Mouse (Mus musculus) liver, embryonic 16.5 days (tissue): Measurements from ENCODE around the gene Krt35. TPM values are rescaled to one million over a fixed set of nuclear protein-coding genes. Genes with fewer than 3 reads are reported as not detected.

Source experiments
- ATAC-seq: fragments of 200-750 bp; cut with Nextera tagmentation; 2 replicates; pipeline ENCODE4 v1.8.0; 2017; ENCODE audit warnings: low read depth, mild to moderate bottlenecking, moderate number of reproducible peaks, moderate library complexity
- H3K27ac ChIP-seq: fragments of 300-500 bp; sonication (generic); 2 replicates; pipeline ENCODE4 v1.5.1; 2014; ENCODE audit warnings: mild to moderate bottlenecking, low read length
- H3K27me3 ChIP-seq: fragments of 300-500 bp; sonication (generic); 2 replicates; pipeline ENCODE4 v1.6.1; 2014; ENCODE audit warnings: low read depth, low read length, mixed read lengths; ENCODE audit not compliant: control insufficient read depth, insufficient read depth
- H3K36me3 ChIP-seq: fragments of 300-500 bp; sonication (generic); 2 replicates; pipeline ENCODE4 v1.6.1; 2014; ENCODE audit warnings: mild to moderate bottlenecking; ENCODE audit not compliant: control insufficient read depth, insufficient read depth
- H3K4me1 ChIP-seq: fragments of 300-500 bp; sonication (generic); 2 replicates; pipeline ENCODE4 v1.6.1; 2014; ENCODE audit warnings: low read depth, low read length, mixed read lengths; ENCODE audit not compliant: control insufficient read depth
- H3K4me2 ChIP-seq: fragments of 300-500 bp; sonication (generic); 2 replicates; pipeline ENCODE4 v1.6.1; 2014; ENCODE audit warnings: low read depth, low read length, mixed read lengths
- H3K4me3 ChIP-seq: fragments of 300-500 bp; sonication (generic); 2 replicates; pipeline ENCODE4 v1.5.1; 2014; ENCODE audit warnings: low read depth, mild to moderate bottlenecking, low read length
- H3K9ac ChIP-seq: fragments of 300-500 bp; sonication (generic); 2 replicates; pipeline ENCODE4 v1.6.1; 2014; ENCODE audit warnings: low read depth, low read length
- H3K9me3 ChIP-seq: fragments of 300-500 bp; sonication (generic); replicated peaks from 2 replicates; pipeline ENCODE4 v1.6.1; 2016; ENCODE audit warnings: low read length; ENCODE audit not compliant: control insufficient read depth
- whole genome bisulfite sequencing: fragments of 180-500 bp; shearing (Covaris S2); extraction: QIAGEN DNeasy Blood & Tissue Kit; methylation state at CpG from one replicate; pipeline ENCODE4 v1.1.7; 2014; ENCODE audit not compliant: insufficient replicate concordance; 5-methylcytosine and 5-hydroxymethylcytosine counted together
- polyA plus RNA-seq: library from polyadenylated mRNA; unstranded; fragments of >200 nt; fragmentation: Nextera tagmentation; extraction: Ambion mirVana; gene quantifications from 2 replicates; pipeline ENCODE4 v1.2.1, GENCODE M21; 2015

The Krt35 gene
- not detected in 2 replicates for polyA plus RNA-seq

DNA sequence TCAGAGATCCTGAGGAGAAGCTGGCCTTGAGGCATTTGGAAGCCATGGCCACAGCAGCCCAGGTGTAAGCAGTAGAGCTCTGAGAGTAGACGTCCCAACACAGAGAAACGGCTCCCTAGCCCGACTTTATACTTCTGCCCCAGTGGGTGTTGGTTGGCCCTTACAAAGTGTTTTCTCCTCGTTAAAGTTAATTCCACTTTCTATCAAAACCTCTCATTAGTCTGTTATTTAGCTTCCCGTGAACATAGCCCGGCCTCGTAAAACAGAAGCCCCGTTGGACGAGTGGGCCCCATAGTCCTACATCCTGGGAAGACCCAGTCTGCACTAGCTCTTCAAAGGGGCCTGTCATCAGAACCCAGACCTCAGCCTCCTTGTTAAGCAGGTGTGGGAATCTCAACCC is at the start of gene Krt35:
Gene Krt35 (minus strand): TSS at position 101 of the 400 bp plus-strand sequence.
- no peaks in the 10 kb centered on the region for H3K4me1 ChIP-seq
- no peak within 1 kb of the TSS for H3K4me2 ChIP-seq
- H3K36me3 ChIP-seq = no peaks in the 10 kb centered on the region
- no peaks in the 10 kb centered on the region for H3K27me3 ChIP-seq
- no peaks in the 10 kb centered on the region for H3K9me3 ChIP-seq
- WGBS = 71% methylated on average over 9 of the region's 9 CpGs
- H3K27ac ChIP-seq = no peak within 1 kb of the TSS
- H3K9ac ChIP-seq = no peak within 1 kb of the TSS
- no peak for ATAC-seq
- no peak within 1 kb of the TSS for H3K4me3 ChIP-seq

GRCm38 (mm10) chr11:100145104-100145503 is 49.1 kb upstream of the Krt35 start:
- WGBS = 2% methylated on average over 20 of the region's 20 CpGs
- no peak for ATAC-seq
- H3K9me3 ChIP-seq = no peaks in the 10 kb centered on the region
- no peak overlapping the region for H3K4me3 ChIP-seq
- H3K27ac ChIP-seq = no peak overlapping the region
- H3K4me1 ChIP-seq = no peaks in the 10 kb centered on the region
- no peak overlapping the region for H3K4me2 ChIP-seq
- H3K36me3 ChIP-seq = no peaks in the 10 kb centered on the region
- H3K9ac ChIP-seq = no peak overlapping the region
- H3K27me3 ChIP-seq = peaks cover 20% of the 10 kb centered on the region

- no peak overlapping the region for H3K4me2 ChIP-seq
- no peaks in the 10 kb centered on the region for H3K36me3 ChIP-seq
- 77% methylated on average over 21 of the region's 21 CpGs for WGBS
- no peak overlapping the region for H3K9ac ChIP-seq
- no peak overlapping the region for H3K4me3 ChIP-seq
- no peaks in the 10 kb centered on the region for H3K4me1 ChIP-seq
- ATAC-seq = no peak
- H3K27me3 ChIP-seq = peaks cover 14% of the 10 kb centered on the region
- no peaks in the 10 kb centered on the region for H3K9me3 ChIP-seq
- no peak overlapping the region for H3K27ac ChIP-seq
These were observed 44.9 kb upstream of the Krt35 start for GRCm38 (mm10) chr11:100140966-100141365.

DNA sequence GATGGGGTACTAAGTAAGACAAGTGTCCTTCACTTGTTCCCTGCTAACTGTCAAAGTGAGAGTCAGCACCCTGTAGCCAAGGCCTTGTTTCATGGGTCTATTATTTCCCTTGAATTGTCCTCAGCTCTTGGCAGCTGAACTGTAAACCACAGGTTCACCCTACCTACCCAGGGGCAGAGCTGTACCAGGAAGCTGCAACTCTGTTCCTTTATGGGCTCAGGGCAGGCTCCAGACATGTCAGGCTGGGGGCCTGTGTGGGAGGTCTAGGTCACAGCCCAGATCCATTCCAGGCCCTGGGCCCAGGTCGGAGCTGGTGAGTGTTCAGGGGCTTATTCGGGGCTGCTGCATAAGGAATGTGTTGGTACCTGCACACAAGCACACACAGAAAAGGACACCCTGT is 43.4 kb upstream of the Krt35 start:
- H3K4me2 ChIP-seq = no peak overlapping the region
- 66% methylated on average over 2 of the region's 2 CpGs for WGBS
- H3K27me3 ChIP-seq = no peaks in the 10 kb centered on the region; the same call in 1 of the 2 replicates
- no peak overlapping the region for H3K4me3 ChIP-seq
- ATAC-seq = no peak
- H3K36me3 ChIP-seq = no peaks in the 10 kb centered on the region
- H3K9me3 ChIP-seq = no peaks in the 10 kb centered on the region
- no peak overlapping the region for H3K9ac ChIP-seq
- no peaks in the 10 kb centered on the region for H3K4me1 ChIP-seq
- H3K27ac ChIP-seq = no peak overlapping the region

DNA sequence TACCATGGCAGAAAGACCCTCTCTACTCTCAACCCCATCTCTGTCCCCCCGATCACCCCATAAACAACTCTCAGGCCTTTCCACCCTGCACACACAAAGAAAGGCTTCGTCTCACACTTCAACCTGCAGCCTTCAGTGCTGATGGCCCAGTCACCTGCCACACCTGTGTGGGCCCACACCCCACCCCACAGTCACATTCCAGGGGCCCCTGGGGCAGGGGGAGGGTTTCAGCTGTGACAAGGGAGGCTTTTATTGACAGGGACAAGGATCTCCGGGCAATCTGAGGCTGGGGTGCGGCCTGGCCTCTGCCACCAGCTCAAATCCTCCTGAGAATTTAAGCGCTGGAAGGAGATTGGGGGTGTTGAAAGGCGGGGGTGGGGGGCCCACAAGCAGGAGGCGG is 42.8 kb upstream of the Krt35 start:
- no peaks in the 10 kb centered on the region for H3K36me3 ChIP-seq
- H3K27me3 ChIP-seq = no peaks in the 10 kb centered on the region
- no peak overlapping the region for H3K4me3 ChIP-seq
- H3K9me3 ChIP-seq = no peaks in the 10 kb centered on the region
- H3K4me2 ChIP-seq = no peak overlapping the region
- no peaks in the 10 kb centered on the region for H3K4me1 ChIP-seq
- ATAC-seq = no peak
- WGBS = 57% methylated on average over 7 of the region's 7 CpGs
- no peak overlapping the region for H3K9ac ChIP-seq
- H3K27ac ChIP-seq = no peak overlapping the region

GRCm38 (mm10) chr11:100137693-100138092 is 41.7 kb upstream of the Krt35 start:
- WGBS = 49% methylated on average over 5 of the region's 5 CpGs
- Histone ChIP-seq H3K4me3 (no peak overlapping the region), H3K36me3 (no peaks in the 10 kb centered on the region), H3K27ac (no peak overlapping the region), H3K27me3 (no peaks in the 10 kb centered on the region), H3K9ac (no peak overlapping the region), H3K4me1 (no peaks in the 10 kb centered on the region), H3K9me3 (no peaks in the 10 kb centered on the region), H3K4me2 (no peak overlapping the region)
- no peak for ATAC-seq

DNA sequence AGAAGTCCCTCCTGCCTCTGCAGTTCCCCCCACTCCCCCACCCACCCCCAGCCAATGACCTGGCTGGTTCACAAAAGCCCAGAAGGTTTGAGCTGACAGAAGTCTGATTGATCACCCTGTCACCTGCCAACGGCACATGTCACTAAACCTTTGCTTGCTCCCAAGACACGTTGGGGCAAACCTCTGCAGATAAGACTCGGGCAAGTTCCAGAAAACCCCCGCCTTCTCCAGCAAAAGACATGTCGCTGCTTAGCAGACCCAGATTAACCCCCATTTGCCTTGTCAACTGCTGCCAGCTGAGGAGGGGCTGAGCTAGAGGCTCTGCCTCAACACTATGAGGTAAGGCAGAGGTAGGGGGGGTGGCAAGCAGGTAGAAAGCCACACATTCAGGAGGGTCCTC is 40.5 kb upstream of the Krt35 start:
- H3K27ac ChIP-seq = no peak overlapping the region
- no peak overlapping the region for H3K4me2 ChIP-seq
- no peak overlapping the region for H3K9ac ChIP-seq
- no peaks in the 10 kb centered on the region for H3K9me3 ChIP-seq
- no peak for ATAC-seq
- no peaks in the 10 kb centered on the region for H3K27me3 ChIP-seq
- no peaks in the 10 kb centered on the region for H3K4me1 ChIP-seq
- 19% methylated on average over 5 of the region's 5 CpGs for WGBS
- H3K4me3 ChIP-seq = no peak overlapping the region
- H3K36me3 ChIP-seq = no peaks in the 10 kb centered on the region

- ATAC-seq = no peak
- no peak within 1 kb of the TSS for H3K27ac ChIP-seq
- no peaks in the 10 kb centered on the region for H3K4me1 ChIP-seq
- no peak within 1 kb of the TSS for H3K4me3 ChIP-seq
- no peaks in the 10 kb centered on the region for H3K9me3 ChIP-seq
- no peaks in the 10 kb centered on the region for H3K27me3 ChIP-seq
- 35% methylated on average over 7 of the region's 7 CpGs for WGBS
- H3K4me2 ChIP-seq = no peak within 1 kb of the TSS
- no peak within 1 kb of the TSS for H3K9ac ChIP-seq
- no peaks in the 10 kb centered on the region for H3K36me3 ChIP-seq
These were observed 39.7 kb upstream of the Krt35 start, which contains the start of gene Krt15 for GRCm38 (mm10) chr11:100135731-100136130. Gene Krt15 (minus strand): TSS chr11:100135928.

GRCm38 (mm10) chr11:100124901-100125300 is 28.9 kb upstream of the Krt35 start:
- H3K4me1 ChIP-seq = no peaks in the 10 kb centered on the region
- ATAC-seq = no peak
- H3K4me3 ChIP-seq = no peak overlapping the region

More at GRCm38 (mm10) chr11:100124901-100125300, 28.9 kb upstream of the Krt35 start:
- no peaks in the 10 kb centered on the region for H3K9me3 ChIP-seq
- WGBS = 56% methylated on average over 7 of the region's 7 CpGs
- H3K27ac ChIP-seq = no peak overlapping the region
- H3K9ac ChIP-seq = no peak overlapping the region
- H3K27me3 ChIP-seq = no peaks in the 10 kb centered on the region
- no peaks in the 10 kb centered on the region for H3K36me3 ChIP-seq
- H3K4me2 ChIP-seq = no peak overlapping the region
